Mouse (Mus musculus): ENCODE results near the gene Osbpl5. TPM values are rescaled to one million over a fixed set of nuclear protein-coding genes. Genes with fewer than 3 reads are reported as not detected.

Osbpl5 gene
- total RNA-seq (2023), result 0.86 and 1.4 TPM in 2 replicates

DNA sequence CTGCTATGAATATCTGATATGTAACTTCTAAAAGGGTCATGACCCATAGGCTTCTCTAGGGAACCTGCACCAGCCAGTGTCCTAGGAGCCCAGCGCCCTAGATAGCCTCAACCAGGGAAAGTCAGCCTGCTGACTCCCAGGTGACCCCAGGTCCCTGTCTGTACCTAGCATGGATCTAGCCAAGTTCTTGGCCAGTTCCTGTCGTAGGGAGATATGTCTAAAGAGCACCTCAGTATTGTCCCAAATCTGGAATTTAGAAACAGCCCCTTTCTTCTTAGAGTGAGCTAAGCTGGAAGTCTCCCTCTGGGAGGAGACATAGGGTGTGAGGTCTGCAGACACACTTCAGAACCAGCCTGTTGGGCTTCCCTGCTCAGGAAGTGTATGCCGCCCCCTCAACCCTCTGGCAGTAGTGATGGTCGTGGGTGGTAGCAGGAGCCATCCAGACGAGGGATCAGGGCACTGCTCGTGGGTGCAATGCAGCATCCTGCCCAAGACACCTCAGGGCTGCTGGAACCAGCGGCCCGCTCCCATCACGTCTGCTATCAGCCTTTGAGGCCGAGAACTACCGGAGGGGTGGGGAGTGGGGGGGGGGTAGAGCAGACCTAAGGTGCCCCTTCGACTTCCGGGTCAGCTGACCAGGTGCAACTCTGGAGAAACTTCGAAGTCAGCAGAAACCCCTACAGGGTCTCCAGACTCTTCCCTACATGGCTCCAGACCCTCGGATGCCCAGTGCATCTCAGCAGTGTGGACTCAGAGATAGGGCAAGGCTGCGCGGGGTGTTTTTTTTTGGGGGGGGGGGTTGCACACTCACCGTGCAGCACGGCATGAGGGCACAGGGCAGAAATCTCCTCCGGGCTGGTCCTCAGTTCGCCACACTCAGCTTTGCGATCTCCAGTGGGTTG is at the start of gene Osbpl5:
Gene Osbpl5 (minus strand): TSS at position 861 of the 902 bp plus-strand sequence.

DNA sequence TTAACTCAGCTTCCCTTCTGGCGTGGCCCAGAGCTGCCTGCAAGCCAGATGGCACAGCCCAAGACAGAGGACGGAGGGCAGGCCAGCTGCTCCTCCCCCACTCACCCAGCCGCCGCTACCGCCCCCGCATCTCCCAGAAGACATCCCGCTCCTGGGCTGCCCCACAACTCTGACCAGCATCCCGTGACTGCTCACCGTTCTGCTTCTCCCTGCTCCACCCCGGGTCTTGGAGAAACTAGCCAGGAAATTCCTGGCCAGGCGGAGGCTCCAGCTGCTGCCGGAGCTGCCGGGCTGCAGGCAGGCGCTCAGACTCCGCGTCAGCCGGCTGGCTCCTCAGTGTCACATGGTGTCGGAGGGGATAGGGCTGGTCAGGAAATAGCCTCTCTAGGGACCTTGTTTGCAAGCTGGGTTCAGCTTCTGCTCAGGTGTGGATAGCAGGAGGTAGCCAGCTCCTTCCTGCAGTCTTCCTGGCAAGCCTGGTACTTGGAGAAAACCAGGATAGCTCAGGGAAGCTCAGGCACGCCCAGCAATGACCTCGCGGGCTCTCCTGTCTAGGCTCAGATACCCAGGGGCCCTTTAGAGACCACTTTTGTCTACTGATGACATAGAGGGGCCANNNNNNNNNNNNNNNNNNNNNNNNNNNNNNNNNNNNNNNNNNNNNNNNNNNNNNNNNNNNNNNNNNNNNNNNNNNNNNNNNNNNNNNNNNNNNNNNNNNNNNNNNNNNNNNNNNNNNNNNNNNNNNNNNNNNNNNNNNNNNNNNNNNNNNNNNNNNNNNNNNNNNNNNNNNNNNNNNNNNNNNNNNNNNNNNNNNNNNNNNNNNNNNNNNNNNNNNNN is 27.4 kb upstream of the Osbpl5 start, which contains the start of gene Mrgpre:
Gene Mrgpre (minus strand): TSS at position 505 of the 834 bp plus-strand sequence.

DNA sequence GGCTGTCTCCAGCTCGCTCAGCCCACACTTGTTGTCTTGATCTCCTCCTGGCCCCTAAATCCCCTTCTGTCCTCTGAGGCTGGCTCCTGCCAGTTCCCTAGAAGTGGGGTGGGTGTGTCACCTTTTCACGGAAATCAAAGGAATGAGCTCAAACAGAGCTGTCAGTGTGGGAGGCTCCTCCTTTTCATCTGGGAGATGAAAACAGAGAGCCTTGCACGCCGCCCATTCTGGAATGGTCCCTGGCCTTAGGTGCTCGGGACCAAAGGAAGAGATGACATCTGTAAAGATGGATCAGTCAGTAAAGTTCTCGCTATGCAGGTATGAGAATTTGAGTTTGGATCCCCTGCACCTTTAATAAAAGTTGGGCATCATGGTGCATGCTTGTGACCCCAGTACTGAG is 10.1 kb upstream of the Osbpl5 start, which contains the start of gene Mrgprg:
Gene Mrgprg (minus strand): TSS at position 101 of the 400 bp plus-strand sequence.

DNA sequence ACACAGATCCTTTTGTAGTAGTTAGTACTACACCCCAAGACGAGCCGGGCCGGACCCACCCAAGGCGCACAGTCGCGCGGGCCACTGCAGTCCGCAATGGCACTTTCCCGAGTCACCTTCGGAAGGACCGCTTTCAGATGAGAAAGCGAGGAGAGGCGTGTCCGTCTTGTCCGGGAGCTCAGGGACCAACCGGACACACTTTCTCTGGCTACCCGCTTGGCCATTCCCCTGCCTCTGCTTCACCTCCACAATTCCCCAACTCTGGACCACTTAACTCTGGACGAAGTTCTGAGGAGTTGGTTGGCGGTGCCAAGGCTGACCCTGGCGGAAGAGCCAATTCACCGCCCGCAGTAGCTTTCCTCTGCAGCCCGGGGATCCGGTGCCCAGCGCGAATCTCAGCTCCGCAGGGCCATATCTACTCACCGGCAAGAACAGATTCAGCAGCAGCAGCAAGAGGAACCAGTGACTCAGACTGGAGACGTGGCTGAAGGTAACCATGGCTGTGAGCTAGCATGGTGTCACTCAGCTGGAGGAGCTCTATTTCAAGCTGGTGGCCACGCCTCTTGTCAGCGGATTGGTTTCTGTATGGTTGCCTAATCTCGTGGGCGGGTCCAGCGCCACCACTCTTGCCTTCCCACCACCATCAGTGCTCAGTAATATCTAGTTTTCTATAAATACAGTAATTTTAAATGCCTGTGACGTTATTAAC is 71.3 kb downstream of the Osbpl5 start, which contains the start of gene Tnfrsf23:
Gene Tnfrsf23 (minus strand): TSS at position 514 of the 709 bp plus-strand sequence.

DNA sequence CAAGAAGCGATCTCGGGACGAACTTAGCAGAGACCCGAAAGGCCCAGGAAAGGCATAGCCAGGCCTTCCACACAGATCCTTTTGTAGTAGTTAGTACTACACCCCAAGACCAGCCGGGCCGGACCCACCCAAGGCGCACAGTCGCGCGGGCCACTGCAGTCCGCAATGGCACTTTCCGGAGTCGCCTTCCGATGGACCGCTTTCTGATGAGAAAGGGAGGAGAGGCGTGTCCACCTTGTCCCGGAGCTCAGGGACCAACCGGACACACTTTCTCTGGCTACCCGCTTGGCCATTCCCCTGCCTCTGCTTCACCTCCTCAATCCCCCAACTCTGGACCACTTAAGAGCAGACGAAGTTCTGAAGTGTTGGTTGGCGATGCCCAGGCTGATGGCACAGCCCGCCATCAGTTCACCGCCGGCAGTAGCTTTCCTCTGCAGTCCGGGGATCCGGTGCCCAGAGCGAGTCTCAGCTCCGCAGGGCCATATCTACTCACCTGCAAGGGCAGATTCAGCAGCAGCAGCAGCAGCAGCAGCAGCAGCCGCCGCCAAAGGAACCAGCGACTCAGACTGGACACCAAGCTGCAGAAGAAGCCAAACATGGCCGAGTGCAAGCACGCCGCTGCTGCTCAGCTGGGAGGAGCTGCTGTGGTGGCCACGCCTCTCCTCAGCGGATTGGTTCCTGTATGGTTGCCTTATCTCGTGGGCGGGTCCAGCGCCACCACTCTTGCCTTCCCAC is 107.6 kb downstream of the Osbpl5 start, which contains the start of gene Tnfrsf22:
Gene Tnfrsf22 (minus strand): TSS at position 628 of the 735 bp plus-strand sequence.

Other genes starting within 250 kb of the Osbpl5 start
- 105 and 152 TPM in 2 replicates for gene Nap1l4, start 207.9 kb downstream of the Osbpl5 start, total RNA-seq (2023)
- 39.7 and 42.9 TPM in 2 replicates for gene Cars, start 156.9 kb downstream of the Osbpl5 start, total RNA-seq (2023)
- gene Tnfrsf26, start 128.3 kb downstream of the Osbpl5 start, total RNA-seq (2023), result 7.9 and 10.2 TPM in 2 replicates
- gene Tnfrsf22, start 107.3 kb downstream of the Osbpl5 start, total RNA-seq (2023), result 1.0 and 1.4 TPM in 2 replicates
- gene Tnfrsf23, start 71.1 kb downstream of the Osbpl5 start, total RNA-seq (2023), result 10.8 and 12.3 TPM in 2 replicates
- gene Mrgprg, start 10.0 kb upstream of the Osbpl5 start, total RNA-seq (2023), result not detected in 2 replicates
- 0.20 TPM in 1 of 2 replicates, not detected in the other for gene Mrgpre, start 27.5 kb upstream of the Osbpl5 start, total RNA-seq (2023)
- 4.2 and 5.2 TPM in 2 replicates for gene Nadsyn1, start 65.9 kb upstream of the Osbpl5 start, total RNA-seq (2023)
- 3.9 and 5.4 TPM in 2 replicates for gene Dhcr7, start 66.2 kb upstream of the Osbpl5 start, total RNA-seq (2023)
- gene Gm498, start 109.9 kb upstream of the Osbpl5 start, total RNA-seq (2023), result not detected in 2 replicates
- gene Shank2, start 244.9 kb upstream of the Osbpl5 start, total RNA-seq (2023), result 0.16 TPM in 1 of 2 replicates, not detected in the other

Data from neutrophil, adult 65 days (primary cell).